Mouse (Mus musculus): ENCODE results near the gene 4933415A04Rik. TPM values are rescaled to one million over a fixed set of nuclear protein-coding genes. Genes with fewer than 3 reads are reported as not detected.

Gene 4933415A04Rik
- polyA plus RNA-seq, 1 experiment from 2014 or later = 12.4 TPM

Other genes starting within 250 kb of the 4933415A04Rik start
- gene Pttg1, start 160.8 kb upstream of the 4933415A04Rik start, polyA plus RNA-seq (2016; fragmentation: Nextera tagmentation; extraction: Ambion mirVana) = 98.5 and 99.8 TPM in 2 replicates
- gene Slu7, start 153.3 kb upstream of the 4933415A04Rik start, polyA plus RNA-seq (2016; fragmentation: Nextera tagmentation; extraction: Ambion mirVana) = 48.5 and 56.7 TPM in 2 replicates
- gene C1qtnf2, start 112.8 kb upstream of the 4933415A04Rik start, polyA plus RNA-seq (2016; fragmentation: Nextera tagmentation; extraction: Ambion mirVana) = 0.85 and 0.87 TPM in 2 replicates
- gene Ccnjl, start 58.3 kb upstream of the 4933415A04Rik start, polyA plus RNA-seq (2016; fragmentation: Nextera tagmentation; extraction: Ambion mirVana) = 37.8 and 39.6 TPM in 2 replicates
- not detected in 2 replicates for gene Fabp6, start 14.5 kb downstream of the 4933415A04Rik start, polyA plus RNA-seq (2016; fragmentation: Nextera tagmentation; extraction: Ambion mirVana)
- 27.5 and 28.8 TPM in 2 replicates for gene Pwwp2a, start 95.0 kb downstream of the 4933415A04Rik start, polyA plus RNA-seq (2016; fragmentation: Nextera tagmentation; extraction: Ambion mirVana)
- 82.2 and 83.5 TPM in 2 replicates for gene Ttc1, start 161.0 kb downstream of the 4933415A04Rik start, polyA plus RNA-seq (2016; fragmentation: Nextera tagmentation; extraction: Ambion mirVana)